Mouse (Mus musculus) left cerebral cortex, postnatal 10 days (tissue): ENCODE data around the gene Rps2. TPM values are rescaled to one million over a fixed set of nuclear protein-coding genes. Genes with fewer than 3 reads are reported as not detected.

Experiments used
- DNase-seq, 2 experiments: peaks; one replicate each; pipeline ENCODE4 v3.0.0; 2021 to 2022; ENCODE audit warnings: low spot score in 2 of 2, mixed read lengths in 1 of 2; ENCODE audit errors: extremely low spot score in 1 of 2
- intact Hi-C: fragments of 180-260 bp; cut with DNase I; formaldehyde crosslinking; loops from one replicate; pipeline ENCODE4 v1.15.1; 2025
- total RNA-seq, 2 experiments: library from RNA; stranded (reverse); gene quantifications; 2 replicates each; pipeline ENCODE4 v1.2.3; 2021

Gene Rps2
- total RNA-seq, 2 experiments from 2014 or later: 575 to 607 TPM

- no peak for DNase-seq
- intact Hi-C loops: no loop called here
These were observed 29.1 kb downstream of the Rps2 start for GRCm38 (mm10) chr17:24746986-24747385.

DNA sequence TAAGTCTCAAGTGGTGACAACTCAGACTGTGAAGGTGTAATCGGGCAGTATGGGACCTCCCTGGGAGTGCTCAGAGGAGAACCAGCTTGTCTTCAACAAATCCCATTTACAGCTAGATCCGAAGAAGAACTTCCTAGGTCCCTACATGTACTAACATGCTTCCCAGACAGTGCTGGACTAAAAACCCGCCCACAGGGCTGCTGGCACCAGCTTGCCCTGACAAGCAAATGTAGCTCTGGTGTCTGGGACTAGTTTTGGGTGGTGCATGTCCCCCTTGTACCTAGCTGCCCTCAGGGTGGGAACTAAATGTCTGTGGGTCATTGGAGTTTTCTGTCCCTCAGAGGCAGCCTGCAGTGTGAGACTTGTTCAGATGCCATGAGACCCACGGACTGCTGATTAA, 33.6 kb downstream of the Rps2 start:
- no peak for DNase-seq
- intact Hi-C loops: no loop called here

DNA sequence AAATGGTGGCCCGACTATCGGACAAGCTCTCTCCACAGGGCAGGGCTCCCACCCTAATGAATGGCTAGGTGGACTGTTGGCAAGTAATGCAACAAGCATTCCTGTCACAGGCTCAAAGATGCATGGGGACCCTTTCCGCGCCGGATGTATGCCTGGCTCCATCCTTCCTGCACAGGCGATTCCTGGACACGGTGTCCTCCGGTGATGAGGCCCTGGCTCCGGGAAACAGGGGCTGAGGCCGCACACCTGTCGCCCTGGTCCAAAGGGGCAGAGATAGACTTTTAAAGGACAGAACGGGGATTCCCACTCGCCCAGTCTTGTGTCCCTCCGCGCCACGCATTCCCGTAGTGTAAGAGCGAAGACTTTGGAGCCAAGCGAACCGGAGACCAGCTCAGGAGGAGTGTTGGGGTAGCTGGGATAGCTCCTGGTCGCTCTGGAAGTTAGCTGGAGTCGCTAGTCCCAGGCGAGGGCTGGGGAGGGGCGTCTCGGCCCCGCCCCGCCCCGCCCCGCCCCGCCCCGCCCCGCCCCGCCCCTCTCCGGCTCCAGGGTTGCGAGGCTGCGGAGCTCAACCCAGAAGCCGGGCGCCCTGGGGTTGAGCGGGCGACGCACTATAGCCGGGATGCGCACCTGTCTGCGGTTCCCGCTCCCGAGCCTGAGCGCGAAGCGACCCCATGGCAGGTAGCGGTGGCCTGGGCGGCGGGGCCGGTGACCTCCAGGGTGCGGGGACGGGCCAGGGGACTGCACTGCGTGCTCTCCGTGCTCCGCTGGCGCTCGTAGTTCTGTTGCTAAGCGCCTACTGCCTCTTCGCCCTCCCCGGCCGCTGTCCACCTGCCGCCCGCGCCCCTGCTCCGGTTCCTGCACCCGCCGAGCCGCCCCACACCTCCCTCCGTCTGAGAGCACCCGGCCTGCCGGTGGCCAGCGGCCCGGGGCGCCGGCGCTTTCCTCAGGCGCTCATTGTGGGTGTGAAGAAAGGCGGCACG, 34.8 kb downstream of the Rps2 start, which contains the start of gene Hs3st6:
TSS of gene Hs3st6 (plus strand) at position 574 of the 980 bp plus-strand sequence.
- no peak for DNase-seq
- intact Hi-C loops: no loop called here

DNA sequence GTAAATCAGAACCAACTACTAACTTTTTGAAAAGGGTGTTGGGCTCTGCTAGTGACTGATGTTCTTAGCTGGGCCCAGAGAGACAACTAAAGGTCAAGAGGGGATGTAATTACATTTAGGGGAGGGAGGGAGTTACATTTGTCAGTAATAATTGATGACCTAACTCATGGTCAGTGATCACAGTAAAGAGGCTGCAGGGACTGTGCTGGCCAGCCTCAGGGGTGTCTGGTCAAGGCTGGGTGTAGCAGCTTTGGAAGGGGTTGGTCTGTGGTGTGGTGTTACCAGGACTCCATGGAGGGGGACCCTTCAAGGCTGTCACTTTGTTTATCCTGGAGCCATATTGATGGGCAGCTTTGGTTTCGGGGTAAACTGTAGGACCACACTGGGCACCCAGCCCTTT, 39.5 kb downstream of the Rps2 start:
- DNase-seq: no peak
- intact Hi-C loops: no loop called here

DNA sequence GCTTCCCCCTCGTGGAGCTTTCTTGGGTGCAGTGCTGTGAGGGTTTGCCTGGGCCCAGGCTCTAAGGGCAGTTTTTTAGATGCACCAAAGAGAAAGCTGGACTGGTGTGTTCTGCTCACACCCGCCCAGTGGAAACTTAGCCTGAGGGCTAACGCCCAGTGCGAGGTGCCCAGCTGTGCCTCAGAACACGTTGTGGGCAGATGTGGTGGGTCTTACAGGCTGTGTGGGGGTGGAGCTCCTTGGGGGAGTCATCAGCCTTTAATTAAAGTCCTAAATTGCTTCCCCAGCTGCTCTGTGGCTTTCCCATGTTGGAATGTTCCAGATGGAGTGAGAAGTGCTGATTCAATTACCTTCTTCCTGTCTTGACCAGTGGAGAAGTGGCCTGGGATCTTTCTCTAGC, 43.2 kb downstream of the Rps2 start:
- intact Hi-C loops: no loop called here
- no peak for DNase-seq

DNA sequence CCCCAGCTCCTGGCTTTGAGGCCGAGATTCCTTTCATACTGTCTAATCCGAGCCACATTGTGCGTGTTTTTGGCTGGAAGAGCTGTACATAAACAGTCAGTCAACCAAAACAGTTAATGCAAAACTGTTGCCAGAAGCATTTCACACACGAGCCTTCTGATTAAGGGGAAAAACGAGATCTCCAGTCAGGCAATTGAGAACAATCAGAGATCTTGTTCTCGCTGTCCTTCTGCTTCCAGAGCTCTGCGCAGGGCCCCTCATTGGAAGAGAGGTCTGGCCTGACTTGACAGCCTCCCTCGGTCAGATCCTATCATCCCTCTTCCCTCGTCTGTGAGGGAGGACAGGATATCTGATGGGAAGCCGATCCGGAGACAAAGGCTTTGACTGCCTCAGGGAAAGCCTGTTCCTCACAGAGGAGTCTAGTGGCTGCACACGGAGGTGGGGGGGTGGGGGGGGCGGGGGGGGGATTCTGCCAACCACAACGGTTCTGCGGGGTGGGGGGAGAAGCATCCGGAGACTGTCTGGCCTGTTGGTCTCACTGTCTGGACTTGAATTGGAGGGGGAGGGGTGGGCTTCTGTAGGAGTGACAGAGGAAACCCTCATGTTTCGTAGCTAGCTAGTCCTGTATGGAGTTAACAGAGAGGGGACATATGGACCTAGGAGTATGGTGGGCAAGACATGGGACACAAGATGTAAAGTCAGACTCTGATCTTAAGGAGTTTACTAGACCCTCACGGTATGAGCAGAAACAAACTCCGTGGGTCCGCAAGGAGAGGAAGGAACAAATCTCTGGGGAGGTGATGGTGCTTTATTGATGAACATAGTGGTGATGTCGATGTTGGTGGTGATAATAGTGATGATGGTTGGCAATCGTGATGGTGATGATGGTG, 47.3 kb downstream of the Rps2 start:
- no peak for DNase-seq
- intact Hi-C loops: no loop called here

- intact Hi-C loops: no loop called here
- no peak for DNase-seq
These were observed 48.5 kb downstream of the Rps2 start for GRCm38 (mm10) chr17:24766266-24766875.

DNA sequence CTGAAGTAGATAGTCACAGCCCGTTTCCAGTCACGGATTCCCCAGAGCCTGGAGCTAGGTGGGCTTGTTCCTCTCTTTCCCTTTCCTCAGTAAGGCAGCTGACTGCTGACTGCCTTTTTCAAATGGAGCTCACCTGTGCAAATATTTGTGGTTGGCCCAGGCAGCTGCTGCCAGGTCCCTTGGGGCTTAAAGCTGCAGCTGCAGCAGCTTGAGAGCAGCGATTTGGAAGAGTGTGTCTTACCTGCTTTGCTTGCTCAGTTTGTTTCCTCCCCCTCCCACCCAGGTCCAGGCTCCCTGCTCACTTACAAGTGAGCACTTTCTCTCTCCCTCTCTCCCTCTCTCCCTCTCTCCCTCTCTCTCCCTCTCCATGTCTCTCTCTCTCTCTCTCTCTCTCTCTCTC, 51.2 kb downstream of the Rps2 start:
- no peak for DNase-seq
- intact Hi-C loops: no loop called here

Other genes starting within 250 kb of the Rps2 start
- gene E4f1, start 247.8 kb upstream of the Rps2 start, total RNA-seq: 10 to 100 TPM; 30.8 to 31.3 TPM
- 10 to 100 TPM; 66.4 to 66.7 TPM for gene Pgp, start 247.7 kb upstream of the Rps2 start, total RNA-seq
- gene Bricd5, start 244.2 kb upstream of the Rps2 start, total RNA-seq: 1 to 10 TPM in 1 of 2 experiments, under 1 TPM in 1; 0.88 to 1.4 TPM
- 10 to 100 TPM; 31.6 to 37.4 TPM for gene Mlst8, start 239.0 kb upstream of the Rps2 start, total RNA-seq
- gene Caskin1, start 229.5 kb upstream of the Rps2 start, total RNA-seq: 100 to 1,000 TPM; 161 to 162 TPM
- gene Traf7, start 190.2 kb upstream of the Rps2 start, total RNA-seq: 100 to 1,000 TPM; 105 to 107 TPM
- 10 to 100 TPM; 22.6 to 29.8 TPM for gene Rab26, start 183.9 kb upstream of the Rps2 start, total RNA-seq
- gene Pkd1, start 168.3 kb upstream of the Rps2 start, total RNA-seq: 10 to 100 TPM; 60.8 to 66.7 TPM
- 100 to 1,000 TPM; 130 to 143 TPM for gene Tsc2, start 85.5 kb upstream of the Rps2 start, total RNA-seq
- 1 to 10 TPM; 4.6 to 5.9 TPM for gene Nthl1, start 85.4 kb upstream of the Rps2 start, total RNA-seq
- gene Slc9a3r2, start 67.8 kb upstream of the Rps2 start, total RNA-seq: 10 to 100 TPM; 55.0 to 55.2 TPM
- gene Npw, start 59.7 kb upstream of the Rps2 start, total RNA-seq: not detected
- gene Zfp598, start 48.4 kb upstream of the Rps2 start, total RNA-seq: 10 to 100 TPM; 37.2 to 38.1 TPM
- 100 to 1,000 TPM; 248 to 254 TPM for gene Syngr3, start 28.2 kb upstream of the Rps2 start, total RNA-seq
- gene Gfer, start 22.0 kb upstream of the Rps2 start, total RNA-seq: 10 to 100 TPM; 21.5 TPM
- 1 to 10 TPM; 2.7 to 5.1 TPM for gene Noxo1, start 21.9 kb upstream of the Rps2 start, total RNA-seq
- 10 to 100 TPM; 30.9 to 37.9 TPM for gene Tbl3, start 10.5 kb upstream of the Rps2 start, total RNA-seq
- under 1 TPM in 1 of 2 experiments, not detected in 1; 0.69 TPM for gene Rnf151, start 53 bp upstream of the Rps2 start, total RNA-seq
- gene Ndufb10, start 6.4 kb downstream of the Rps2 start, total RNA-seq: 100 to 1,000 TPM; 156 to 176 TPM
- gene Rpl3l, start 9.7 kb downstream of the Rps2 start, total RNA-seq: under 1 TPM; 0.43 to 0.49 TPM
- gene Msrb1, start 18.5 kb downstream of the Rps2 start, total RNA-seq: 10 to 100 TPM; 44.2 to 47.8 TPM
- gene Hs3st6, start 34.9 kb downstream of the Rps2 start, total RNA-seq: under 1 TPM in 1 of 2 experiments, not detected in 1; 0.49 TPM
- not detected for gene Meiob, start 86.2 kb downstream of the Rps2 start, total RNA-seq
- 100 to 1,000 TPM in 1 of 2 experiments, 10 to 100 TPM in 1; 92.4 to 102 TPM for gene Hagh, start 122.0 kb downstream of the Rps2 start, total RNA-seq
- 10 to 100 TPM; 14.8 to 16.5 TPM for gene Fahd1, start 132.2 kb downstream of the Rps2 start, total RNA-seq
- under 1 TPM; 0.17 to 0.32 TPM for gene Igfals, start 147.9 kb downstream of the Rps2 start, total RNA-seq
- 10 to 100 TPM; 37.8 to 40.2 TPM for gene Nubp2, start 168.2 kb downstream of the Rps2 start, total RNA-seq
- 10 to 100 TPM; 48.0 to 48.3 TPM for gene Spsb3, start 168.5 kb downstream of the Rps2 start, total RNA-seq
- 10 to 100 TPM; 53.9 to 56.6 TPM for gene Eme2, start 177.0 kb downstream of the Rps2 start, total RNA-seq
- gene Mrps34, start 177.0 kb downstream of the Rps2 start, total RNA-seq: 10 to 100 TPM; 58.4 to 64.8 TPM
- 10 to 100 TPM; 42.2 to 43.5 TPM for gene Nme3, start 178.4 kb downstream of the Rps2 start, total RNA-seq
- gene Mapk8ip3, start 218.9 kb downstream of the Rps2 start, total RNA-seq: 100 to 1,000 TPM; 288 to 297 TPM
- gene Jpt2, start 242.6 kb downstream of the Rps2 start, total RNA-seq: 10 to 100 TPM; 11.9 to 13.1 TPM